Mouse (Mus musculus): ENCODE measurements at regions not wholly inside any gene's neighbourhood (a gene's known extent, or its start where the extent isn't known, plus 50 kb on each side); places are given as distances from the start of the nearest gene placed in this dataset.

- DNase-seq (ENCODE audit: low spot score): no peak
Observed at GRCm38 (mm10) chr5:99782806-99783205, 53.9 kb upstream of the Rasgef1b start.

- DNase-seq (ENCODE audit: low spot score): no peak
Observed at GRCm38 (mm10) chr5:99785850-99786249, 57.0 kb upstream of the Rasgef1b start.

GRCm38 (mm10) chr5:99787239-99787638 is 58.4 kb upstream of the Rasgef1b start:
- no peak for DNase-seq (ENCODE audit: low spot score)

DNA sequence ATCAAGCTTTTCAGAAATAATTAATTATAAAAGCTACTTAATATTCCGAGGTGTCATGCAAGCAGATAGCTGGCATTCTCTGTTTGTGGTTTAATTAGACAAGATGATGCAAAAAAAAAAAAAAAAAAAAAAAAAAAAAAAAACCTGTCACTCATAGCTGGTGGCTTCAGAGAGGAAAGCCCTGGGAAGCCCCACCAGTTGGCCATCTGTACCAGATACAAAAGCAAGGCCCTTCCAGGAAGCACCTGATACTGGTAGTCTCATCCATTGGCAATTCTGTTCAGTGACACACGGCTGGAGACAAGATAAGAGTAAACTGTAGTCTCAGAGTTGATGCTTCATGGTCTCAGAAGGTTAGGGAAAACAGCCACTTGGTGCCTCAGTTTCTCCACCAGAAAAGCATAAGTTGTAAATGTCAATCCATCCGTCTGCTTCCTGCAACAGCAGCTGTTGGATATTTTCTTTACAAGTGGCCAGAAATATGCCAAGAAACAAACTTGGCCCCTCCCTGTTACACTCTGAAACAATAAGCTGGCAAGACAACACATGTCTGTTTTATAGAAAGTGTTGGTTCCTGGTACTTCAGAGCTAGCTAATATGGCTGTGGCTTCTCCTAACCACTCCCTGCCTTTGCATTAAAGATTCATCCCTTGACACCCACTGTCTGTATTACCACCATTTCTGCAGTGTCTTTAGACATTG is 59.0 kb upstream of the Rasgef1b start:
- no peak for DNase-seq (ENCODE audit: low spot score)

DNA sequence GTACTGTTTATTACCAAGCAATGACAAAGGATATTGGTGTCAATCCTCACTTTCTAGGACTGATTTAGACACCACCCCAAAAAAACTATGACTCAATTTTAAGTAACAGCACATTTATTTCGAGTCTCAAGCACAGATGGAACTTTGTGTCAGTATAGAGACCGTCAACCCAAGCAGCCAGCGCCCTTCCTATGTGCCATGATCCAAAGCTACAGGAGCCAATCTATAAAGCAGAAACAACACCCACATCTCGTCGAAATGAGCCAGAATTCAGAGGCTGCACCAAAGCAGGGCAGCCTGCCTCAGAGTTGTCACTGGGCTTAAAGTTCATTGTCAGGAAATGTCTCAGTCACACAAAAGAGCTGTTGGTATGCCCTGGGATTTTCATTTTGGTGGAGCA is 61.9 kb upstream of the Rasgef1b start:
- DNase-seq (ENCODE audit: low spot score): peak; percentile 14

- DNase-seq (ENCODE audit: low spot score): no peak
Observed at GRCm38 (mm10) chr5:99800543-99800942, 71.7 kb upstream of the Rasgef1b start.

- DNase-seq (ENCODE audit: low spot score): no peak
Observed at GRCm38 (mm10) chr5:99801791-99802450, 73.1 kb upstream of the Rasgef1b start.

- no peak for DNase-seq (ENCODE audit: low spot score)
Observed at GRCm38 (mm10) chr5:99826861-99827260, 79.2 kb upstream of the Vamp9 start.

- no peak for DNase-seq (ENCODE audit: low spot score)
Observed at GRCm38 (mm10) chr5:99828516-99828915, 77.5 kb upstream of the Vamp9 start.

- DNase-seq (ENCODE audit: low spot score): no peak
Observed at GRCm38 (mm10) chr5:99838236-99838775, 67.7 kb upstream of the Vamp9 start.

GRCm38 (mm10) chr5:99839661-99840060 is 66.4 kb upstream of the Vamp9 start:
- no peak for DNase-seq (ENCODE audit: low spot score)

GRCm38 (mm10) chr5:99840884-99841283 is 65.2 kb upstream of the Vamp9 start:
- DNase-seq (ENCODE audit: low spot score): no peak

- no peak for DNase-seq (ENCODE audit: low spot score)
Observed at GRCm38 (mm10) chr5:99845565-99846255, 60.3 kb upstream of the Vamp9 start.

- no peak for DNase-seq (ENCODE audit: low spot score)
Observed at GRCm38 (mm10) chr5:99848158-99848988, 57.7 kb upstream of the Vamp9 start.

- no peak for DNase-seq (ENCODE audit: low spot score)
Observed at GRCm38 (mm10) chr5:99849001-99849400, 57.1 kb upstream of the Vamp9 start.

- DNase-seq (ENCODE audit: low spot score): no peak
Observed at GRCm38 (mm10) chr5:99852316-99852715, 53.7 kb upstream of the Vamp9 start.

Measured in left cerebral cortex, adult 11 months (tissue).